Mouse (Mus musculus) liver, embryonic 12.5 days (tissue): ENCODE measurements around the gene Zswim5. TPM values are rescaled to one million over a fixed set of nuclear protein-coding genes. Genes with fewer than 3 reads are reported as not detected.
A peak's percentile ranks its signal among the peaks of the same experiment; 100 is the strongest.

Source experiments
- ATAC-seq: fragments of 200-750 bp; cut with Nextera tagmentation; 2 replicates; pipeline ENCODE4 v1.8.0; 2017; ENCODE audit warnings: moderate number of reproducible peaks, mild to moderate bottlenecking, moderate library complexity
- H3K27ac ChIP-seq: fragments of 300-500 bp; sonication (generic); 2 replicates; pipeline ENCODE4 v1.5.1; 2016; ENCODE audit warnings: mild to moderate bottlenecking
- H3K27me3 ChIP-seq: fragments of 300-500 bp; sonication (generic); replicated peaks from 2 replicates; pipeline ENCODE4 v1.6.1; 2016; ENCODE audit warnings: mild to moderate bottlenecking, moderate library complexity
- H3K36me3 ChIP-seq: fragments of 300-500 bp; sonication (generic); 2 replicates; pipeline ENCODE4 v1.6.1; 2016; ENCODE audit warnings: mild to moderate bottlenecking, moderate library complexity
- H3K4me1 ChIP-seq: fragments of 300-500 bp; sonication (generic); 2 replicates; pipeline ENCODE4 v1.6.1; 2016
- H3K4me2 ChIP-seq: fragments of 300-500 bp; sonication (generic); 2 replicates; pipeline ENCODE4 v1.6.1; 2016; ENCODE audit warnings: mild to moderate bottlenecking, moderate library complexity
- H3K4me3 ChIP-seq: fragments of 300-500 bp; sonication (generic); 2 replicates; pipeline ENCODE4 v1.5.1; 2016; ENCODE audit warnings: mild to moderate bottlenecking, moderate library complexity
- H3K9ac ChIP-seq: fragments of 300-500 bp; sonication (generic); 2 replicates; pipeline ENCODE4 v1.6.1; 2016; ENCODE audit warnings: mild to moderate bottlenecking, moderate library complexity
- H3K9me3 ChIP-seq: fragments of 300-500 bp; sonication (generic); replicated peaks from 2 replicates; pipeline ENCODE4 v1.6.1; 2016; ENCODE audit warnings: mild to moderate bottlenecking, moderate library complexity
- WGBS: fragments of 180-500 bp; shearing (Covaris S2); methylation state at CpG from one replicate; pipeline ENCODE4 v1.1.7; 2016; ENCODE audit not compliant: insufficient replicate concordance; 5-methylcytosine and 5-hydroxymethylcytosine counted together
- polyA plus RNA-seq: library from polyadenylated mRNA; unstranded; fragments of >200 nt; fragmentation: Nextera tagmentation; extraction: Ambion mirVana; gene quantifications from 2 replicates; pipeline ENCODE4 v1.2.1, GENCODE M21; 2016

The Zswim5 gene
- polyA plus RNA-seq, 1 experiment from 2014 or later = 0.15 TPM

DNA sequence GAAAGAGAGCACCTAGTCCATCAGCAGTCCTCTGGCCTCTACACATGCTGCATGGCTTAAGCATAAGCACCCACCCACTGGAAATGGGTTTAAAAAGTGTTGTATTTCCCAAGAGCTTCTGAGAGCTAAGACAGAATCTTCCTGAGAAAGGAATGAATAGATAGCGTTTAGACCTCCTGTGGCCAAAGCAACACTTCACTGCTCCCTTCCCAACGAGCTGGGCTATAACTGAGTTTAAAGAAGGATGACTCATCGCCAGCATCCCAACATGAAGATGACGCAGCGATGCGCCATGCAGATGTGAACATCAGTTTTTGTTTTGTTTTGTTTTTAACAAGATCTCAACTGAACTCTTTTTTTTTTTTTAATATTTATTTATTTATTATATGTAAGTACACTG, 136.4 kb downstream of the Zswim5 start:
- 73% methylated on average over 6 of the region's 6 CpGs for WGBS
- Histone ChIP-seq H3K9me3 (no peaks in the 10 kb centered on the region), H3K36me3 (no peaks in the 10 kb centered on the region), H3K4me1 (peaks cover under 1% of the 10 kb centered on the region; the same call in 1 of the 2 replicates), H3K4me2 (no peak overlapping the region), H3K9ac (no peak overlapping the region), H3K4me3 (no peak overlapping the region), H3K27me3 (peaks cover 5% of the 10 kb centered on the region; the same call in 1 of the 2 replicates), H3K27ac (no peak overlapping the region)
- no peak for ATAC-seq

DNA sequence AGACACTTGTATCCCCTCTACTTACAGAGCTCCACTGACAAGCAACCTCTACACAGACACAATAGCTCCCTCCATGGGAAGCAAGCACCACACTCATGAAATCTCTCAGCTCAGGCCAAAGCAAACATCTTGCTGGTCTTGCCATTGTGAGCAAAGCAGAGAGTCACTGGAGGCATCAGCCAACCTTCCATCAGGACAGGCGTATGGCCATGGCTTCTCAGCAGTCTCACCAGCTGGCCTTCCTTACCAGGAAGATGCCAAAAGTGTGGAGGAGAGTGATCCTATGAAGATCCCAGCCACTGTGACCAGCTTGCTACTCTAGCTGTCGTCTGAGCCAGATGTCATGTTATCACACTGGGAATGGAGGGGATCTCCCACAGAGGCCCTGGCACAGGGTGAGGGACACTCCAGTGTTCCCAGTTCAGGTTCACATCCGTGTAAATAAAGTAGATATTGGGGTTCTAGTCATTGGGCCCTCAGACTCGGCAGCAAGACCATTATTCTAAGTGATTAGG, 137.8 kb downstream of the Zswim5 start:
- Histone ChIP-seq H3K4me3 (no peak overlapping the region), H3K4me1 (peaks cover 4% of the 10 kb centered on the region), H3K36me3 (no peaks in the 10 kb centered on the region), H3K4me2 (no peak overlapping the region), H3K9ac (no peak overlapping the region), H3K27me3 (no peaks in the 10 kb centered on the region), H3K9me3 (no peaks in the 10 kb centered on the region), H3K27ac (no peak overlapping the region)
- ATAC-seq = no peak
- 47% methylated on average over 4 of the region's 4 CpGs for WGBS

DNA sequence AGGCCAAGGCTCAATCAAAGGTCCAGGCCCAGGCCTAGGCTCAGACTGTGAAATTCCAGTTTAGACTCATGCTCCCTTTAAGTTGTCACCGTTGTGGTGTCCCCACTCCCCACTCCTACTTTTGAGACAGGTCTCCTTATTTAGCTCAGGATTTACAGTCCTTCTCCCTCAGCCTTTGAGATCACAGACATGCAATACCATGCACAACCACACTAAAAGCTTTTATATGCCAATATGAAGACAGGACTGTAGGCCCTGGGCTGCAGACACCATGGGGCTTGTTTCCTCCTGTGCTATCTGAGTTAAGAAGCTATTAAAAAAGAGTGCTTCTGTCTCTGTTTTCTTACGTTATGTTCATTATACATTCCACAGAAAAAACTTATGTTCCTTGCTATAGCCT, 140.6 kb downstream of the Zswim5 start:
- WGBS = 77% methylated on average over 2 of the region's 2 CpGs
- ATAC-seq = no peak
- no peak overlapping the region for H3K27ac ChIP-seq

DNA sequence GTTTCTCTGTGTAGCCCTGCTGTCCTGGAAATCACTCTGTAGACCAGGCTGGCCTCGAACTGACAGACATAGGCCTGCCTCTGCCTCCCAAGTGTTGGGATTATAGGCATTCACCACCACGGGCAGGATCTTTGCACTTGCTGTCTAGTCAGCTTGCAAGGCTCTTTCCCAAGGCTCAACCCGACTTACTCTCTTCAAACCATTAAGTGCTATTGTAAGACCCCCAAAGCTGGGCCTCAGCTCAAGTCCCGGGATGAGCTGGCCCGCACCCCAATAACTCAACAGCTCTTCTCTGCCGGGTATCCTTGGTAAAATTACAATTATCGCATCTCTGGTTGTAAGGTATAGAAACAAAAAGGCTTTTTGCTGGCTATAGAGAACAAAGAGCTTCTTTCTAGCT, 141.2 kb downstream of the Zswim5 start:
- no peak for ATAC-seq

More for the DNA sequence above, 140.6 kb downstream of the Zswim5 start:
- no peak overlapping the region for H3K4me2 ChIP-seq
- peaks cover 11% of the 10 kb centered on the region for H3K36me3 ChIP-seq
- no peaks in the 10 kb centered on the region for H3K9me3 ChIP-seq
- H3K4me3 ChIP-seq = no peak overlapping the region
- no peak overlapping the region for H3K9ac ChIP-seq
- no peaks in the 10 kb centered on the region for H3K27me3 ChIP-seq
- peaks cover 31% of the 10 kb centered on the region for H3K4me1 ChIP-seq

DNA sequence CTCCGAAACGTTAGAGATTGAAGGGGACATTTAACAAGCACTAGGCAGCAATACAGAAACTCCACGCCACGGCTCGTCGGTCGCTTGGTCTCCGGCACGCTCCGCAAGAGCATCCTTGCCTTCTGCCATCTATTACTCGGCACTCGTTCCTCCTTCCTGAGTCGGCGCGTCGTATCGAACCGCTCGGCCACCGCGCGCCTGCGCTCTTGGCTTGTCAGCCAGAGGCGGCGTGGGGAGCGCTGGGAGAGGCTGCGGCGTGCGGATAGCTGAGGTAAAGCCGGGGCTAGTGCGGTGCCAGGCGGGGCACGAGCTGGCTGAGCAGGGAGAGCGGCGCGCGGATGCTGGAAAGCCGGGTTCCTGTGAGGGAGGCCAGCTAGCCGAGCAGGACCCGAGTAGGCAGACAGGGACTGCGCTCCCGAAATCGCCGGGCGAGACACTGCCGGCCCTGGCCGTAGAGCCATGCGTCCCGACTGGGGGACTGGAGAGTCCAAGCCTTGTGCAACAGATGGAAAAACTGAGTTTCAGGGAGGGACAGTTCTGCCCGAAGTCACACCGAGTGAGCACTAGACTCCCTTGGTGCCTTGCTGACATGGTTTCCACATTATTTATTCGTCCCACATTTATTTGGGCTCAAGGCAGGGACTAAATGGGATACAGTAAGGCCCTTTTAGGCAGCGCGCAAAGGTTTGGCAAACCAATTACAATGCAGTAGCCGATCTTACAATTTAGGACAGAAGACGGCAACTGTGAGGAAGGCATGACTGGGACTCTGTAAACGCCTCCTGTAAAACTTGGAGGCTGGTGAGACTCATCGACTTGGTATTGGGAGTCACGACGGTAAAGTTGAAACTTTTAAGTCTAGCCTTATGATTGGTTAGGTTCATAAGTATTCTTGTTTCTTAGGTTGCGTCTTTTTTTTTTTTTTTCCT, 142.3 kb downstream of the Zswim5 start, which contains the start of gene Eif2b3:
Gene Eif2b3, plus strand, starts transcription at position 197 of the 929 bp plus-strand sequence.
- H3K36me3 ChIP-seq = peaks cover 26% of the 10 kb centered on the region
- peak; percentile 98 for ATAC-seq
- H3K9me3 ChIP-seq = no peaks in the 10 kb centered on the region
- peak within 1 kb of the TSS; percentile 76 for H3K4me3 ChIP-seq
- H3K27ac ChIP-seq = peak within 1 kb of the TSS; percentile 85
- H3K27me3 ChIP-seq = no peaks in the 10 kb centered on the region
- H3K9ac ChIP-seq = peak within 1 kb of the TSS; percentile 85
- peaks cover 42% of the 10 kb centered on the region for H3K4me1 ChIP-seq
- under 1% methylated on average over 61 of the region's 61 CpGs for WGBS
- peak within 1 kb of the TSS; percentile 79 for H3K4me2 ChIP-seq

More for the DNA sequence above, 141.2 kb downstream of the Zswim5 start:
- Histone ChIP-seq H3K27ac (no peak overlapping the region), H3K4me3 (no peak overlapping the region), H3K9me3 (no peaks in the 10 kb centered on the region), H3K4me1 (peaks cover 37% of the 10 kb centered on the region), H3K9ac (no peak overlapping the region), H3K4me2 (peak overlapping the region; percentile 79; the same call in 1 of the 2 replicates), H3K27me3 (no peaks in the 10 kb centered on the region), H3K36me3 (peaks cover 17% of the 10 kb centered on the region)
- 85% methylated on average over 7 of the region's 7 CpGs for WGBS

DNA sequence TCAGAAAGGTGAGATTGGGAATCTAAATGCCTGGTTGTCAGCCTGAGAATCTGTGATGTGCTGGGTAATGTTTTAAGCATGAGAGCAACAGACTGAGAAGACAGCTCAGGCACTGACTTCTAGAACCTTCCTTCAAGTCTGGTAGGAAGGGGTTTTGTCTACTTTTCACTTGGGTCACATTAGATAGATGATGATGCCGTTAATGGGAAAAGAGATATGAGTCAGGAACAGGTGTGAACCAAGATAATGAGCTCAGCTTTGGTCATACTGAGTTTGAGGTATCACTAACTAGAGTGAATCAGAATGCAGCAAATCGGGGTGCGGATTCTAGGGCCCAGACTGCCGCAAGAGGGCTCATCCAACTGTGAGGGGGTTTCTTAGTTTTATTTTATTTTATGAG, 146.3 kb downstream of the Zswim5 start:
- no peak overlapping the region for H3K4me3 ChIP-seq
- no peaks in the 10 kb centered on the region for H3K27me3 ChIP-seq
- no peak overlapping the region for H3K4me2 ChIP-seq
- peaks cover 51% of the 10 kb centered on the region for H3K36me3 ChIP-seq
- peak overlapping the region; percentile 2; the same call in 1 of the 2 replicates for H3K9ac ChIP-seq
- no peak for ATAC-seq
- peaks cover 42% of the 10 kb centered on the region for H3K4me1 ChIP-seq
- H3K27ac ChIP-seq = peak overlapping the region; percentile 38; the same call in 1 of the 2 replicates
- no peaks in the 10 kb centered on the region for H3K9me3 ChIP-seq
- 74% methylated on average over 4 of the region's 4 CpGs for WGBS

DNA sequence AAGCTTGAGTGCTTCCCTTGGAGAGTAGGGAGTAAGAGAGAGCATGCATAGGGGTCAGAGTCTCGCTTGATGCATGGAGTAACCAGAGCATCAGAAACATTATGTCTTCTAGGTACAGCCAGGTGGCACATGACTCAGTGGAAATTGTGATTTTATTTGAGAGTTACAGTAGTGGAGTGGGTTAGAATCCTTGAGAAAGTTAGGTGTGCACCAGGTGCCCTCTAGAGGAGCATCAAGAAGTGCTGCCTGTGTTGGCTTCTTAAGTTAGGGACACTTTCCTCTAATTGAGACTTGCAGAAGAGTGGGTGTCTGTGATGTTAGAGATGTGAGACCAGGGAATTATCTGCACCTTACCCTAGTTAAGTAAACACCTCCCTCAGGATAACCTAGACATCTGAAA, 153.9 kb downstream of the Zswim5 start:
- H3K36me3 ChIP-seq = peaks cover 68% of the 10 kb centered on the region
- no peak overlapping the region for H3K9ac ChIP-seq
- H3K27ac ChIP-seq = no peak overlapping the region
- ATAC-seq = no peak
- 90% methylated on average over 1 of the region's 1 CpGs for WGBS
- H3K9me3 ChIP-seq = no peaks in the 10 kb centered on the region
- no peak overlapping the region for H3K4me3 ChIP-seq
- no peaks in the 10 kb centered on the region for H3K4me1 ChIP-seq
- H3K27me3 ChIP-seq = no peaks in the 10 kb centered on the region
- no peak overlapping the region for H3K4me2 ChIP-seq

Other genes starting within 250 kb of the Zswim5 start
- gene Nasp, start 249.4 kb upstream of the Zswim5 start, polyA plus RNA-seq = 95.8 and 97.3 TPM in 2 replicates
- 281 and 287 TPM in 2 replicates for gene Akr1a1, start 225.7 kb upstream of the Zswim5 start, polyA plus RNA-seq
- 916 and 985 TPM in 2 replicates for gene Prdx1, start 191.8 kb upstream of the Zswim5 start, polyA plus RNA-seq
- gene Mmachc, start 169.0 kb upstream of the Zswim5 start, polyA plus RNA-seq = 17.5 and 18.9 TPM in 2 replicates
- 17.3 and 17.5 TPM in 2 replicates for gene Ccdc163, start 168.9 kb upstream of the Zswim5 start, polyA plus RNA-seq
- 2.2 and 2.6 TPM in 2 replicates for gene Tesk2, start 156.4 kb upstream of the Zswim5 start, polyA plus RNA-seq
- 20.8 and 22.9 TPM in 2 replicates for gene Toe1, start 69.7 kb upstream of the Zswim5 start, polyA plus RNA-seq
- 4.8 and 6.2 TPM in 2 replicates for gene Mutyh, start 69.7 kb upstream of the Zswim5 start, polyA plus RNA-seq
- gene Hpdl, start 55.7 kb upstream of the Zswim5 start, polyA plus RNA-seq = 0.49 and 0.75 TPM in 2 replicates
- 547 and 565 TPM in 2 replicates for gene Urod, start 117.0 kb downstream of the Zswim5 start, polyA plus RNA-seq
- gene Hectd3, start 117.9 kb downstream of the Zswim5 start, polyA plus RNA-seq = 11.8 TPM in 2 replicates
- gene Eif2b3, start 142.0 kb downstream of the Zswim5 start, polyA plus RNA-seq = 55.2 and 55.3 TPM in 2 replicates
- gene Ptch2, start 218.7 kb downstream of the Zswim5 start, polyA plus RNA-seq = 1.3 and 1.4 TPM in 2 replicates
- 6.4 and 7.1 TPM in 2 replicates for gene Btbd19, start 248.3 kb downstream of the Zswim5 start, polyA plus RNA-seq
- gene Tctex1d4, start 249.4 kb downstream of the Zswim5 start, polyA plus RNA-seq = not detected in 2 replicates